8 mouse cellular contexts compared by ENCODE assay signal in genomic region chr4:132074933-132075769, GRCm38 (mm10). TPM values are rescaled to one million over a fixed set of nuclear protein-coding genes. Genes with fewer than 3 reads are reported as not detected.
DNase-seq lines count a peak whose midpoint lies in the region; ATAC-seq and TF ChIP-seq lines count a peak whose summit lies in the region.

Gene Epb41, minus strand, starts transcription at chr4:132075321.

- peaks cover 59% of the 10 kb centered on the region for H3K27me3 ChIP-seq in hindbrain, embryonic 10.5 days (ENCODE audit: insufficient read depth, poor library complexity, severe bottlenecking)
- H3K27me3 ChIP-seq in lung, postnatal 0 days (replicated peaks; ENCODE audit: insufficient read depth, low read length), result no peaks in the 10 kb centered on the region

- no peaks in the 10 kb centered on the region for H3K36me3 ChIP-seq in hindbrain, embryonic 10.5 days
- no peaks in the 10 kb centered on the region for H3K36me3 ChIP-seq in lung, postnatal 0 days (ENCODE audit: insufficient read depth, low read length)

- H3K4me2 ChIP-seq in lung, postnatal 0 days (replicated peaks; ENCODE audit: low read depth, low read length), result peak within 1 kb of the TSS; percentile 99

- 2% methylated on average over 47 of the region's 47 CpGs for WGBS in hindbrain, embryonic 10.5 days
- 2% methylated on average over 40 of the region's 47 CpGs for WGBS in lung, postnatal 0 days

- peaks cover 54% of the 10 kb centered on the region for H3K4me1 ChIP-seq in hindbrain, embryonic 10.5 days (replicated peaks)
- peaks cover 6% of the 10 kb centered on the region; the same call in 1 of the 2 replicates for H3K4me1 ChIP-seq in lung, postnatal 0 days (ENCODE audit: insufficient read depth, low read depth, low read length)

- ATAC-seq in frontal cortex, adult (ENCODE audit: low TSS enrichment), result peak; percentile 77
- ATAC-seq in lung, postnatal 0 days, result peak; percentile 95

- peak within 1 kb of the TSS; percentile 70 for H3K4me3 ChIP-seq in hindbrain, embryonic 10.5 days
- peak within 1 kb of the TSS; percentile 79 for H3K4me3 ChIP-seq in lung, postnatal 0 days (ENCODE audit: low read depth, low read length)

- DNase-seq in MEL-GATA-1-ER (ENCODE audit: extremely low read depth, low read depth), result peak; percentile 97
- peak; percentile 100 for DNase-seq in cerebellum, adult 9-10 months
- peak; percentile 94 for DNase-seq in hindbrain, embryonic 10.5 days (ENCODE audit: low spot score)
- DNase-seq in layer of hippocampus, adult 9-11 months, result peak; percentile 94
- DNase-seq in lung, postnatal 0 days (ENCODE audit: low spot score), result peak; percentile 97
- DNase-seq in ovary, postnatal 14 days (ENCODE audit: low spot score), result peak; percentile 95
- peak; percentile 100 for DNase-seq in thymus, postnatal 14 days

- no peak for TF ChIP-seq CTCF in lung, postnatal 0 days (IDR thresholded peaks at IDR 0.05)

- peak within 1 kb of the TSS; percentile 84 for H3K27ac ChIP-seq in hindbrain, embryonic 10.5 days
- peak within 1 kb of the TSS; percentile 89 for H3K27ac ChIP-seq in lung, postnatal 0 days (ENCODE audit: low read length)

- peak within 1 kb of the TSS; percentile 77 for H3K9ac ChIP-seq in lung, postnatal 0 days (replicated peaks; ENCODE audit: low read depth)

- H3K9me3 ChIP-seq in hindbrain, embryonic 10.5 days, result no peaks in the 10 kb centered on the region
- no peaks in the 10 kb centered on the region for H3K9me3 ChIP-seq in lung, postnatal 0 days (ENCODE audit: low read length)

- TF ChIP-seq EP300 in lung, postnatal 0 days (IDR thresholded peaks at IDR 0.05), result no peak; the same call in 1 of the 2 replicates

RNA-seq across cellular contexts. Expression of gene Epb41, which starts in this region (rescaled TPM):
- polyA plus RNA-seq in hindbrain, embryonic 10.5 days (2016; fragmentation: Nextera tagmentation; extraction: Ambion mirVana), result 154 and 173 TPM in 2 replicates
- polyA plus RNA-seq in lung, postnatal 0 days (2015; fragmentation: Nextera tagmentation; extraction: Ambion mirVana), result 29.9 and 32.5 TPM in 2 replicates

Comparison
In these comparisons a context has a peak if more than half of its experiments do, and no peak if none do; other contexts are left out.
1. Peak in every context shown above with its lines: DNase-seq, ATAC-seq, H3K4me3 ChIP-seq and H3K27ac ChIP-seq.